Mouse (Mus musculus) brain, embryonic 18.5 days (tissue): Measurements from ENCODE around the gene Otulin.

ENCODE experiments used
- DNase-seq: peaks from one replicate; pipeline ENCODE4 v3.0.0-alpha.2; 2012; ENCODE audit warnings: low read depth, low spot score

Otulin gene

DNA sequence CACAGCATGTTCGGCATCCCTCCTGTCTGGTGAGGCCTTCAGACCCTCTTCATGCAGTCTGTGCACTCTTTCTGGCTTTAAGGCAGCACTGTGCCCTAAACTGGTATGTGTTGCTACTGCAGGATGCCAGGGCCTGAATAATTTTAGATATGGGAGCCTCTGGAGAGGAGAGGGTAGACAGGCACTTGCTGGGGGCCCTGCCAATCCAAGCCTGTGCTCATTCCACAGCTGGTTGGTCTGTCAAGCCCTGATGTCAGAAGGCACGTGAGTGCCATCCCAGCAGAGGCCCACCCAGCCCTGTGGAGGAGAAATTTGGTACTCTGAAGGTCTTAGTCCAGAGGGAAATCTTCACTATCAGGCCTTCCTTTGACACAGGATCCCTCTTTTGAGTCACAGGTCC is 49.7 kb downstream of the Otulin start:
- DNase-seq, result no peak

DNA sequence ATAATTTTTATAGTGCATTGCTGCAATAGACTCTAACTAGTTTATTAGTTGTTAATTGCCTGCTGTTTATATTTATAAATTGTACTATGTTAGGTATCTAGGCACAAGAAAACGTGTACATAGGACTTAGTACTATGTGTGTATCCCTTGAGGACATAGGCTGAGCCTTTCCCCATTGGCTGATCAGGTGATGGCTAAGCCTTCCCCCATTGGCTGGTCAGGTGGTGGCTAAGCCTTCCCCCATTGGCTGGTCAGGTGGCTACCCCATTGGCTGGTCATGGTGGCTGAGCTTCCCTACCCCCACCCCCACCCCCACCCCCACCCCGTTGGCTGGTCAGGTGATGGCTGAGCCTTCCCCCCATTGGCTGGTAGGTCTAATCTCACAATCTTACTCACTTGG is 50.6 kb downstream of the Otulin start:
- no peak for DNase-seq

DNA sequence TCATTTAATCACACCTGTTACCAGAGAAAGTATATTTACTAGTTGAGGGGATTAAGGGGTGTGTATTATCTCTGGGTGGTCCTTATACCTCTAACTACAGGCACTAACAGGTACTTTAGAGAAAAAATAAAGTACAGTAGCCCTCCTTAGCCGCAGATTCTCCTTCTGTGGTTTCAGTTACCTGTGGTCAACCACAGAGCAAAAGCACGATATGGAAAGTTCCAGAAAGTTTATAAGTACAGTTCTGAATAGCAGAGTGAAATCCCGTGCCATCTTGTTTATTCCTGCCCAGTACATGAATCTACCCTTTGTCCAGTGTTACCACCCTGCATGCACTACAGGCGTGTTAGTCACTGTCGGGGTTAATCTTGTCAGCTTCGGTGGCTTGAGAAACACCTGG is 51.6 kb downstream of the Otulin start:
- DNase-seq, result no peak

- no peak for DNase-seq
These were observed 52.3 kb downstream of the Otulin start for GRCm38 (mm10) chr15:27577915-27578780.

DNA sequence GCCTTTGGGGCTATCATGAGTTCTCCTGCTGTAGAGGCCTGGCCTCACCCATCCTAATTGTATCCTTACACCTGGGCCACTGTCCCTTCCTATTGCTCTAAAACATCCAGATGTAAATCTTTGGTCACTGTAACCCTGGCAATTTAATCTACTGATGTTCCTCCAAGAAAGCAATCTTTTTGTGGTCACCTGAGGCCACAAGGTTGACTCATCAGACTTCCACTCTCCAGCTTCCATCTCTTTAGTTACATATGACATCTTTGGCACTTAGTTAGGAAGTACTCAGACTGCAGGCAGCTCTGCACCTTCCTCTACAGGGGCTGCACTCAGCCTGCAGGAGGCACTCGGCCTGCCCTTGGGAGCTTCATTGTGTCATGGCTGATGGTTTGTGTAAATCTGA is 53.6 kb downstream of the Otulin start:
- DNase-seq, result no peak

GRCm38 (mm10) chr15:27575932-27576331 is 54.6 kb downstream of the Otulin start:
- no peak for DNase-seq

DNA sequence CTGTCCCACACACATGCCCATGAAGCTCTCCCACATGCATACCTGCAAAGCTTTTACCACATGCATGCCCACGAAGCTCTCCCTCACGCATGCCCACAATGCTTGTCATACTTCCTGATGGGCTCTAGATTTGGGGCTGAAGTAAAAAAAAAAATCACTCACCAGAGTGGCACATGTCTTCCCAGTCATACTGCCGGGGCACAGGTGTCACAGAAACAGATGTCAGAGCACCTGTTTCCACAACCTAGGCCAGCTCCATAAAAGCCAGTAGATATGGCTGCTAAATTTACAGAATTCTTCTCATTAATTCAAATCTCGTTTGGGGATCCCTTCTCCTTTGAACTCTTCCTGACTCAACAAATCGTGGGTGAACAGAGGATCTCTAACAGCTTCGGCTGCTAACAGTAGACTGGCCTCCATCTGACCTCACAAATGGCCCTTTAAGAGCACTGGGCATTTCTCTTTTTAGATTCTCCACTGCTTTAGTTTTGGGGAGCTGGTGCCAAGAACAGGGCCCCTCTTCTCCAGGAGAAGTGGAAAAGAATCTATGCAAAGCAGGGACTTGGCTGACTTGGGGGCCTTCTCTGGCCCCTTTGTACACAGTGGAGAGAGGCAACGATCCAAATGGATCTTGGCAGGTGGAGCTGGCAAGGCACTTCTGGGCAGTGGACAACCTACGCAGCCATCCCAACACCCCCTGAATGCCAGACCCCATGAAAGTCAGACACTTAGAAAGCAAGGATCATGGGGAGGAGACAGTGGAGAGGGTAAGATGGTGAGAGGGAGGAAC is 55.3 kb downstream of the Otulin start:
- DNase-seq, result no peak

GRCm38 (mm10) chr15:27571179-27571578 is 59.3 kb downstream of the Otulin start:
- DNase-seq, result no peak

GRCm38 (mm10) chr15:27570385-27570784 is 60.1 kb downstream of the Otulin start:
- DNase-seq, result no peak

DNA sequence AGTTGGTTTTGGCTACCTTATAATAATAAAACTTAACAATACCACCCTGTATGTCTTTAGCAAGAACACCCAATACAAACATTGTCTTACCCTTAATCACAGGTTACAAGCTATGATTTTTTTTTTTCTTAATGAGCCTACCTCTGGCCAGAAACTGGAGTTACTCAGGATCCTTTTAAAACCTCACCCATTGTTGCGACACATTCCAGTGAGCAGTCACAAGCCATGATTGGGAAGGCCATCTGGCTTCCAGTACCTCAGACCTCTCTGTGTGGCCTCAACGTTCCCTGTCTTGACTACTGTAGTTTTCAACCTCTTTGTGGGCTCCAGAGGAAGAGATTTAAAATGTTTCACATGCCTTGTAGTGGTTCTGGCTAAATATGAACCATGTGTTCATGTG is 60.6 kb downstream of the Otulin start:
- no peak for DNase-seq

DNA sequence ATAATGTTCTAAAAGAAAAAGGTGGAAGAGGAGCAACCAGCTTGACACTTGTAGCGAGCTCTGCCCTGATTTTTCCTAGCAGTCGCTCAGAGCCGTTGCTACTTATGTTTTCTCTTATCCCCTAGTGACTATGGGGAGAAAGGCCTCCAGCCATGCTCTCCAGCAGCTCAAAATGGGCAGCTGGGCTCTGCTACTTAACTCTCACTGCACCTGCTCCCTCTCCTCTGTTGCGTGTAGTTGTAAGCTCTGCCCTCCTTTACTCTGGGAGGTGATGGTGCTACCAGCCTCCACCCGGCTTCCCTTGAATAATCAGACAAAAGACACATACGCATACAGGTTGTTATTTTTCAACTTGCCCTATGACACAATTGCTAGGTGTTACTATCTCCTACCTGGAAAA is 62.1 kb downstream of the Otulin start:
- DNase-seq, result no peak

DNA sequence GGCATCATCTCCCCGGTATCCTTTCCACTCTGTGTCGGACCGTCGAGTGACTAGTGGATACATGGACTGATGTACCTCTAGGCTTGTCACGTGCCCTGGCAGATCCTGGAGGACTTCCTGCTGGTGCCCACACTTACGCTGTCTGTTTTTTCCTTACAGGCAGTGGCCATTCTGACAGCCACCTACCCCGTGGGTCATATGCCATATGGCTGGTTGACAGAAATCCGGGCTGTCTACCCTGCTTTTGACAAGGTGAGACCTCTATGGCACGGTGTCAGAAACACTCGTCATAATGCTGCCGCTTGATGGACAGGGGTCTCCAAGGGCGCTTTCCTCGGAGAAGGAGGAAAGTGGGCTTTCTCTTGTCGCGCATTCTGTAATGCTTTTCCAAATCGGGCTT is 63.1 kb downstream of the Otulin start:
- DNase-seq, result no peak

DNA sequence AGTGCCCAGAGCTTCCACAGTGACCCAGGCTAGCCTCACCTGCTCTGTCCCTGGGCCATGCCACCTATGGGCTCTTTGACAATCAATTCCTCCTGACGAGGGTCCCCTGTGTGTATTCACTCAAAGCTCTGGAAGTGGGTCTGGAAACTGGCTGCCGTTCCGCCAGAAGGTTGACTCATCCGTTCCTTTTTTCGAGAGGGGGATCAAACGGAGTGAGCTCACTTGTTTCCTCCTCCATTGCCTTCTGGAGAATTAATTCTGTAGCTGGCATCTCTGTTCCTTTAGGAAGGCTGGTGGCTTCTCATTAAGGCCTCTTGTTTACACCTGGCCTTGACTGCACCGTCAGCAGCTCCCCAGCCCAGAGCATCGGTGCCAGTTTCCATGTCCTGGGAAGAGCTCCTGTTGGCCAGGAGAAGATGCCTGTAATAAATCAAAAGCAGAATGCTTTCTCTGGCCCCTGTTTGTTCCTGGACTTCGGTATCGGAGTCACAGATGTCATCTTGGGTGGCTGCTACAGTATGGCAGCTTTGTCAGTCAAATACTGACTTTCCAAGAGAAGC is 64.8 kb downstream of the Otulin start:
- no peak for DNase-seq

DNA sequence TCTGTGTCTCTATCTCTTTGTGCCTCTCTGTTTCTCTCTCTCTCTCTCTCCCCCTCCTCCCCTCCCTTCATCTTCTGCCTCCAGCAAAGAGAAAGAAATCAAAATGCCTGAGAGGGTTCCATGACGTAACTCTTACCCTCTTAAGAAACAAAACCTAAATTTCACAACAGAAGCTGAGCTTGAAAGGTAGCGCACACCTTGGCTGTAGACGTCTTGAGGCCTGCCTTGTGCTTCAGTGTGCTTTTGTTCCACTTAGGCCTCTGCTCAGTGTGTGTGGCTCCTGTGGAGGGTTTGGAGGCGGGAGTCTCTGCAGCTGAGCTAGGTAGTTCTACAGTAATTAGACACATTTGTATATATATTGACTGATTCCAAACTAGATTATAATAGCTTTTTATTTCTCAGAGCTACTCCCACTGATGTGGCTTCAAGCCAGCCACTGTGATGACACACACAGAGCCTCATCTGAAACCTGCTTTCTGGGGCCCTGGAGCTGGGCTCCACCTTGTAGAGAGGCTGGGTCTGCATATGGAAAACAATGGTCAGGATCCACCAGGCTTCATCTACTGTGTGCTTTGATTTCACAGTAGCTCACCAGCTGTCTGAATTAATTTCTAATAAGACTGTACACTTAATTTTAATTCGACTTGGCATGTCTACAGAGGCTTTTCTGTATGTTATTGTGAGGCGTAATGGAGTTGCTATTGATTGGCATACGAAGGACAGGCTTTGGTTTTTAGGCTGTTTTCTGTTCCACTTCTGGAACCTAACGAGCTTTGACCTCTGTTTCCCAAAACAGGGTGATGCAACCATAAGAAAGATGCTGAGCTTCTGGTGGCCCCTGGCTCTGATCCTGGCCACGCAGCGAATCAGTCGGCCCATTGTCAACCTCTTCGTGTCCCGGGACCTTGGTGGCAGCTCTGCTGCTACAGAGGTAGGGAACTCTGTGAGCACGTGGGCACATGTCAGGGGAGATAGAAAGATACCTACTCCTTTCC is 66.1 kb downstream of the Otulin start:
- DNase-seq, result no peak

DNA sequence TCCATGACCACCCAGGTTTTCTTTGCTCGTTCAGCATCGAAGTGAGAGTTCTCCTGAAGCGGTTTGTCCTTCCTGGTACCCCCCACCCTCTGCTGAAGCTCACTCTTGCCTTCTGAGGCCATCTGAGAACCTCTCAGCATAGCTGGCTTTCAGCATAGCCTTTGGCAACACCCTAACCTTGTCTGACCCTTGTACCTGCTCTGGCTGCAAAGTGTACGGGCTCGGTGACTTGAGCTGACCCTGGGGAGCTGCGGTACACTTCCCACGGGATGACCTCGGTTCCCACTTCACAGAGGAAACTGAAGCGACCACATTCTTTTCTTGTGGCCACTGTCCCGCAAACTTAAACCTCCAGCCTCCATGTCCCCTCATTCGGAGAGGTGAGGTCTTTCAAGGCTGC is 70.2 kb downstream of the Otulin start:
- DNase-seq, result no peak

DNA sequence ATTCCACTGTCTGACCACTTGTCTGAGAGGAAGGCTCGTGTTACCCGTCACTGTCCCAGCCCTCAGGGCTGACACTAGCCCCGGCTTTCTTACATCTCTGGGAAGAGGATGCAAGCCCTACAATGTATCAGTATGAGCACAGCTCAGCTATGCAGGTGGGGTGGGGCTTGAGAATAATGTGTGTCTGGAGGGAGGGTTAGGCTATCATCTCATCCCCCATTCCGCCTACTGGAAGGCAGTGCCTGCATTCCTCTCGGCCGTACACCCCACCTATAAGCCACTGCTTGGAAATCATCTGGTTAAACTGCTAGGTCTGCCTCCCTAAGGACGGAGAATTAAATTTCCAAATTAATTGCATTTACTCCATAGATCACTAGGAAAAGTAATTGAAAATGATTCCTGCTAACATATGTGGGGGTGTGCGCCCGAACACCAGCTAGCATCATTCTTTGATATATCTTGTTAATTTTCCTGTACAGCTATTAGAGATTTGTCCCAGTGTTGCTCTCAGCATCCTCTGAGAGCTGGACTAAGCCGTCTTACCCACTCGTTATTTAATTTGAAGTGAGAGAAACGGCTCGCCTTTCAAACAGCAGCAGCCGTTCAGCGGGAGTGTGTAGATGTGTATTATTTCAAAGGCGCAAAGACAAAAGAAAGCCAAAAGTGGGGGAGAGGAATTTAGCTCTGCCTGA is 71.9 kb downstream of the Otulin start:
- DNase-seq, result no peak

GRCm38 (mm10) chr15:27553554-27553953 is 76.9 kb downstream of the Otulin start:
- no peak for DNase-seq

DNA sequence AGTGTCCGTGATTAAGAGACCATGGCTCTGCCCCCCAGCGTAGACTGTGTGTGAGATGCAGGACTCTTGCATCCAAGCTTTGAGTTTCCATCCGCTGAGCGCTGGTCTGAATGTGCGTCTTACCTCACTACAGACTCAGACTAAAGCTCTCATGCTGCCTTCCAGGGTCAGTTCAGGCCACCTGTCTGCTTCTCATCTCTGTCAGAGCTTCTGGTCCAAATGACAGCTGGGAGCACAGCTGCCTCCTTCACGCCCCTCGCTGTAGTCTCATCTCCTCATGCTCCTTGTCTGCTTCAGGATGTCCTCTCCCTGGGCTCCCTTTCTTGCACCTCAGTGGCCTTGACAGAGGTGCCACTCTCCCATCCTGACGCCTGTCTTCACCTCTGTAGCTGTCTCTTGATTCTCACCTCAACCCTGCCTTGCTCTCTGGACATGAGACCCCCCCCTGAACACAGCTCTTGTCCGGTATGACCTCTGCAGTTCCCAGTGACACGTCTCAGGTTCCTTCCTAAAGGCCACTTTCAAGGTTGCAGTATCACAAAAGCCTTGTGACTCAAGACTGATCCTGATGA is 78.3 kb downstream of the Otulin start:
- no peak for DNase-seq

GRCm38 (mm10) chr15:27551117-27552114 is 79.1 kb downstream of the Otulin start:
- no peak for DNase-seq
